Mouse (Mus musculus): ENCODE data around the gene Epm2aip1.
A peak's percentile ranks its signal among the peaks of the same experiment; 100 is the strongest.

GRCm38 (mm10) chr9:111271434-111272160 is at the start of gene Epm2aip1, which contains the start of gene Mlh1:
- no peak for TF ChIP-seq CTCF (IDR thresholded peaks at IDR 0.05 in 2 of 3, conservative IDR thresholded peaks at IDR 0.05 in 1 of 3; ENCODE audit: control insufficient read depth in 1 of 3, insufficient read depth in 1 of 3, low read depth in 2 of 3, low read length in 3 of 3, poor library complexity in 1 of 3, severe bottlenecking in 1 of 3)
- TF ChIP-seq EP300 (IDR thresholded peaks at IDR 0.05; ENCODE audit: low read depth in 1 of 2, low read length in 2 of 2) = no peak
- TF ChIP-seq POLR2AphosphoS5 (IDR thresholded peaks at IDR 0.05; ENCODE audit: borderline replicate concordance, low read depth, low read length) = no peak
- peak; percentile 36; the same call in 1 of the 2 replicates for TF ChIP-seq MAX (IDR thresholded peaks at IDR 0.05; ENCODE audit: low read length)

Measured in MEL (cell line).